Mouse (Mus musculus) layer of hippocampus, adult 2 months (tissue): ENCODE data around the gene Acap1. TPM values are rescaled to one million over a fixed set of nuclear protein-coding genes. Genes with fewer than 3 reads are reported as not detected.

Experiments
- DNase-seq, 2 experiments: peaks; one replicate each; pipeline ENCODE4 v3.0.0; 2022; ENCODE audit warnings: low spot score in 2 of 2
- H3K27ac ChIP-seq: fragments of 200-600 bp; 2 replicates; pipeline ENCODE4 v1.8.1; 2022
- H3K4me3 ChIP-seq: fragments of 200-600 bp; 2 replicates; pipeline ENCODE4 v1.8.1; 2022; ENCODE audit warnings: mild to moderate bottlenecking
- CTCF ChIP-seq: fragments of 200-600 bp; conservative IDR thresholded peaks from 2 replicates; pipeline ENCODE4 v1.8.1; 2022; ENCODE audit warnings: antibody characterized with exemption, mild to moderate bottlenecking, moderate library complexity
- microRNA-seq, 2 experiments: library from miRNA; unstranded; fragments of <30 nt; microRNA quantifications; one replicate each; pipeline ENCODE4 v1.2.0; 2021
- total RNA-seq, 2 experiments: library from RNA; stranded (reverse); gene quantifications; 2 replicates each; pipeline ENCODE4 v1.2.3; 2021

The Acap1 gene
- total RNA-seq, 2 experiments from 2014 or later: not detected

DNA sequence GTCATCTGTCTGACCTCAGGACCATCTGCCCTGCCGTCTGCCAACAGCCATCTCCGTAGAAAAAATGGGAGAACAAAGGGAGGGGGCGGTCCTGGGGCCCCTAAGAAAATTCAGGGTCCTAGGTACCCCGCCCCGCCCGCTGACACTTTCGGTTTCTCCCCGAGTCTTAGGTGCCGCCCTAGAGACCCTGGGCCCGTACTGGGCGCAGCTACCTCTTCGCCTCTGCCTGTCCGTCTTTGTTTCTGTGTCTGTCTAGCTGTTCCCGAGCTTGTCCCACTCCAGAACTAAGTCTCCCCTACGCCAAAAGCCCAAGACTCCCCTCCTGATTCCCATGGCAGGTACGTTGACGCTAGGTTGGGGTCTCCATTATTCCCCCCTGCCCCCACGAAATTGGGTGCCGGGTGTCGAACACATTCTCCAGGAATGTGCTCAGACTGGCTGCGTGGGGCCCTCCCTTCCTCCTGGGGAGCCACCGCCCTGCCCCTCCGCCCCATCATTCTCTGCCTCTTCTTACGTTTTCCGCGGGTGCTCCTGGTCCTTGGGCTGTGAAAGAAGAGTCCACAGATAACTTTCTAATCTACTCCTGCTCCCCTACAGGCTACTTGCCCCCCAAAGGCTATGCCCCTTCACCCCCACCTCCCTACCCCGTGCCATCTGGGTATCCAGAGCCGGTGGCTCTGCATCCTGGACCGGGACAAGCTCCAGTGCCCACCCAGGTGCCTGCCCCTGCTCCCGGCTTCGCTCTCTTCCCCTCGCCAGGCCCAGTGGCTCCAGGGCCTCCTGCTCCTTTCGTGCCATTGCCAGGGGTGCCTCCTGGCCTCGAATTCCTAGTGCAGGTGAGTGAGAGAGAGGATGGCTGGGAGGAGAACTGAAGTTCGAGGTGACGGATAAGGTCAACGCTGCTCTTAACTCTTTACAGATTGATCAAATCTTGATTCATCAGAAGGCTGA lies 48.3 kb downstream of the Acap1 start:
- DNase-seq: no peak
- peak overlapping the region; percentile 92 for H3K27ac ChIP-seq
- no peak for TF ChIP-seq CTCF
- peak overlapping the region; percentile 96 for H3K4me3 ChIP-seq

DNA sequence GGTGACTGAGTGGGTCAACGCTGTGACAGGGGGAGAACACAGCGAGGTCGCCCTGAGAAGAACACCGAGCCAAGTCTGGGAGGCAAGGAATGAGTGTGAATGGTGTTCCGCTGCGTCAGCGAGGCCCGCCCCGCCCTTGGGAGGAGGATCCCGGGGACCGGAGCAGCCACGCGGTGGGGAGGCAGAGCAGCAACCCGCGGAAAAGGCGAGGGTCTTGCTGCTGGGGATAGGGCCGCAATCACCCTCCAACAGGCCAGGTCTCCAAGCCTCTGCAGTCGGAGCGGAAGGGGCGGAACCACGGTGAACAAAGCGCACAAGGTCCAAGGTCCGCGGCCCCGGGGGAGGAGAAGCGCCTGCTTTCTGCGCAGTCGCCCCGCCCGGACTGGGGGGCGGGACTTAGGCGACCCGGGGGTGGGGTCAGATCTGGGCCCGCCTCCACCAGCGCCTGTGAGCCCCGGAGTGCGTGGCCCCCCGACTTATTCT lies 49.1 kb downstream of the Acap1 start, which contains the start of gene Plscr3:
TSS of gene Plscr3 (plus strand) at position 179 of the 483 bp plus-strand sequence.
- no peak; the same call in 1 of the 2 replicates for TF ChIP-seq CTCF
- peak within 1 kb of the TSS; percentile 96 for H3K4me3 ChIP-seq
- peak within 1 kb of the TSS; percentile 92 for H3K27ac ChIP-seq
- DNase-seq: peak; percentile 84 to 87

GRCm38 (mm10) chr11:69838714-69839104 lies 56.6 kb downstream of the Acap1 start:
- Histone ChIP-seq H3K27ac (peak overlapping the region; percentile 95), H3K4me3 (peak overlapping the region; percentile 79)
- DNase-seq: no peak
- TF ChIP-seq CTCF: no peak

GRCm38 (mm10) chr11:69837952-69838713 lies 57.2 kb downstream of the Acap1 start, which contains the start of gene Tmem256:
Gene Tmem256, plus strand, starts transcription at chr11:69838514.
- peak; percentile 94 to 99 for DNase-seq
- H3K27ac ChIP-seq: peak within 1 kb of the TSS; percentile 95
- H3K4me3 ChIP-seq: peak within 1 kb of the TSS; percentile 79
- no peak for TF ChIP-seq CTCF

GRCm38 (mm10) chr11:69837604-69837951 lies 57.8 kb downstream of the Acap1 start, which contains the start of gene Nlgn2:
Gene Nlgn2, minus strand, starts transcription at chr11:69837784.
- Histone ChIP-seq H3K27ac (peak within 1 kb of the TSS; percentile 95), H3K4me3 (peak within 1 kb of the TSS; percentile 79)
- peak; percentile 44 for TF ChIP-seq CTCF
- DNase-seq: no peak

- 0 out of 2 replicates have a peak, but pooled peaks have one; percentile 2 for TF ChIP-seq CTCF
- Histone ChIP-seq H3K4me3 (peak overlapping the region; percentile 79), H3K27ac (peak overlapping the region; percentile 95)
- peak; percentile 25 to 52 for DNase-seq
Observed at GRCm38 (mm10) chr11:69836703-69837576, 58.4 kb downstream of the Acap1 start.

DNA sequence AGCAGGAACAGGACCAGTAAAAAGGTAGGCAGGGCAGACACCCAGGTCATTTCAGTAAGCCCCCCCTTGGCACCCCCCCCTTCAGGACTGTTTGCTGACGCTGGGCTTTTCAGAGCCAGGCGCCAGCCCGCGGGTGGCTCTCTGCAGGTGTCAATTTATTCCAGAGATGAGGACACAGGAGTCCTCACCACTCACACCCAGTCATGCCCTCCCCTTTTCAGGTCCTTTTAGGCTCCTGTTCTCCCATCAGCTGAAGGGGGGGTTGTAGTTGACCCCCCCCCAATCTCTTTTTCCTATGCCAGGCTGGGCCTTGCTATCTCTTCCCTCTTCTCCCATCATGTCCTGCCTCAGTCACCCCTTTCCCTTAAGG lies 59.4 kb downstream of the Acap1 start:
- H3K27ac ChIP-seq: peak overlapping the region; percentile 95; the same call in 1 of the 2 replicates

GRCm38 (mm10) chr11:69835326-69835965 lies 59.9 kb downstream of the Acap1 start:
- DNase-seq: no peak
- H3K4me3 ChIP-seq: peak overlapping the region; percentile 79
- no peak for TF ChIP-seq CTCF
- H3K27ac ChIP-seq: peak overlapping the region; percentile 53

More for the DNA sequence above, 59.4 kb downstream of the Acap1 start:
- peak overlapping the region; percentile 79 for H3K4me3 ChIP-seq
- TF ChIP-seq CTCF: no peak
- no peak for DNase-seq

DNA sequence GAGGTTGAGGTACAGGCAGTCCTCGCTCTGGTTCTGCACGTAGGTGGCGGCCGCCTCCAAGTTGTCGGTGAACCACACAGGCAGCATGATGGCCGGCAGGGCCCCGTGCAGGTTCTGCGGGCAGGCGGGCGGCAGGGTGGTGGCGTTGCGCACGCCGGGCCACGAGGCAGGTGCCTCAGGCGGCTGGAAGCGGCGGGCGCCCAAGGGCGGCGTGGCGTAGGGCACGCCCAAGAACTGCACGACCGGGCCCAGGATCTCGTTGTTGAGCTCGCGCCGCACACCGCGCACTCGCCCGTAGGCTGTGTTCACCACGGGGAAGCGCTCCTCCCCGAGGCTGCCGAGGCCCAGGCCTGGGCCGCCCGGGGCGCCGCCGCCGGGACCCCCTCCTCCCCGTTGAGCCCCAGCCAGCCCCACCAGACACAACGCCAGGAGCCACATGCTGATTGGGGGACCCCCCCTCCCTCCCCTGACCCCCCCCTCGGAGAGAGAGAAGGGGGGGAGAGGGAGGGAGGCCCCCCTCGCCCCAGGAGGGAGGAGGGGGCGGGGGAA lies 61.3 kb downstream of the Acap1 start:
- peak overlapping the region; percentile 53; the same call in 1 of the 2 replicates for H3K27ac ChIP-seq
- DNase-seq: no peak

GRCm38 (mm10) chr11:69833554-69833953 lies 61.8 kb downstream of the Acap1 start:
- peak overlapping the region; percentile 79 for H3K4me3 ChIP-seq
- no peak for DNase-seq
- peak overlapping the region; percentile 53; the same call in 1 of the 2 replicates for H3K27ac ChIP-seq
- no peak for TF ChIP-seq CTCF

More for the DNA sequence above, 61.3 kb downstream of the Acap1 start:
- no peak for TF ChIP-seq CTCF
- peak overlapping the region; percentile 79 for H3K4me3 ChIP-seq

Small RNAs within 50 kb of the gene (microRNA-seq; reads per million reads assigned to microRNA genes)
- 0 reads per million in 2 experiments for gene Mir6924

Other genes starting within 250 kb of the Acap1 start
- gene Sox15, start 240.2 kb downstream of the Acap1 start, total RNA-seq: under 1 TPM in 1 of 2 experiments, not detected in 1; 0.44 TPM
- gene Mpdu1, start 232.9 kb downstream of the Acap1 start, total RNA-seq: 10 to 100 TPM; 54.9 to 59.3 TPM
- gene Cd68, start 229.4 kb downstream of the Acap1 start, total RNA-seq: 10 to 100 TPM in 1 of 2 experiments, 1 to 10 TPM in 1; 9.7 to 15.4 TPM
- 100 to 1,000 TPM; 342 to 344 TPM for gene Eif4a1, start 223.1 kb downstream of the Acap1 start, total RNA-seq
- 100 to 1,000 TPM; 108 to 132 TPM for gene Senp3, start 213.5 kb downstream of the Acap1 start, total RNA-seq
- 1 to 10 TPM; 2.1 to 2.5 TPM for gene Tnfsf13, start 209.8 kb downstream of the Acap1 start, total RNA-seq
- 1 to 10 TPM; 8.9 to 9.6 TPM for gene Tnfsf12, start 199.7 kb downstream of the Acap1 start, total RNA-seq
- 1 to 10 TPM; 1.6 to 2.2 TPM for gene Tnfsfm13, start 199.4 kb downstream of the Acap1 start, total RNA-seq
- gene Polr2a, start 136.9 kb downstream of the Acap1 start, total RNA-seq: 10 to 100 TPM; 64.6 to 65.4 TPM
- not detected for gene Slc35g3, start 133.6 kb downstream of the Acap1 start, total RNA-seq
- 100 to 1,000 TPM; 122 to 133 TPM for gene Zbtb4, start 129.6 kb downstream of the Acap1 start, total RNA-seq
- 1 to 10 TPM; 1.1 to 1.3 TPM for gene Chrnb1, start 99.6 kb downstream of the Acap1 start, total RNA-seq
- 10 to 100 TPM; 25.6 to 28.0 TPM for gene Fgf11, start 93.7 kb downstream of the Acap1 start, total RNA-seq
- not detected for gene Tmem102, start 89.9 kb downstream of the Acap1 start, total RNA-seq
- not detected for gene Gm39566, start 80.2 kb downstream of the Acap1 start, total RNA-seq
- gene Spem2, start 77.1 kb downstream of the Acap1 start, total RNA-seq: not detected
- gene Spem1, start 73.4 kb downstream of the Acap1 start, total RNA-seq: under 1 TPM; 0.34 to 0.49 TPM
- gene Nlgn2, start 57.8 kb downstream of the Acap1 start, total RNA-seq: 100 to 1,000 TPM; 197 to 201 TPM
- gene Tmem256, start 57.0 kb downstream of the Acap1 start, total RNA-seq: 100 to 1,000 TPM; 113 to 114 TPM
- gene Plscr3, start 49.2 kb downstream of the Acap1 start, total RNA-seq: 10 to 100 TPM; 17.1 to 19.8 TPM
- gene Tnk1, start 36.8 kb downstream of the Acap1 start, total RNA-seq: not detected
- not detected for gene Tmem95, start 17.5 kb downstream of the Acap1 start, total RNA-seq
- 1 to 10 TPM; 1.3 to 1.4 TPM for gene Kctd11, start 14.1 kb downstream of the Acap1 start, total RNA-seq
- gene 2810408A11Rik, start 5.4 kb upstream of the Acap1 start, total RNA-seq: 1 to 10 TPM in 1 of 2 experiments, under 1 TPM in 1; 0.64 to 1.0 TPM
- 100 to 1,000 TPM; 122 to 125 TPM for gene Neurl4, start 5.5 kb upstream of the Acap1 start, total RNA-seq
- 10 to 100 TPM; 35.6 to 41.5 TPM for gene Gps2, start 18.3 kb upstream of the Acap1 start, total RNA-seq
- gene Eif5a, start 26.4 kb upstream of the Acap1 start, total RNA-seq: 100 to 1,000 TPM; 413 to 441 TPM
- 10 to 100 TPM; 12.4 to 14.5 TPM for gene Ybx2, start 40.3 kb upstream of the Acap1 start, total RNA-seq
- 1 to 10 TPM; 1.8 to 2.2 TPM for gene Slc2a4, start 52.6 kb upstream of the Acap1 start, total RNA-seq
- gene Cldn7, start 69.2 kb upstream of the Acap1 start, total RNA-seq: not detected
- gene Ctdnep1, start 85.6 kb upstream of the Acap1 start, total RNA-seq: 100 to 1,000 TPM; 106 to 114 TPM
- 10 to 100 TPM; 72.8 to 72.9 TPM for gene Elp5, start 87.0 kb upstream of the Acap1 start, total RNA-seq
- 100 to 1,000 TPM; 216 to 229 TPM for gene Gabarap, start 95.6 kb upstream of the Acap1 start, total RNA-seq
- gene Phf23, start 100.2 kb upstream of the Acap1 start, total RNA-seq: 10 to 100 TPM; 40.5 to 42.6 TPM
- 10 to 100 TPM; 40.6 to 45.3 TPM for gene Dvl2, start 105.1 kb upstream of the Acap1 start, total RNA-seq
- gene Acadvl, start 119.9 kb upstream of the Acap1 start, total RNA-seq: 10 to 100 TPM; 54.9 to 63.7 TPM
- gene Dlg4, start 121.4 kb upstream of the Acap1 start, total RNA-seq: 100 to 1,000 TPM; 880 to 888 TPM
- 1 to 10 TPM in 1 of 2 experiments, under 1 TPM in 1; 0.52 to 1.7 TPM for gene Asgr1, start 158.5 kb upstream of the Acap1 start, total RNA-seq
- gene Asgr2, start 197.1 kb upstream of the Acap1 start, total RNA-seq: not detected
- gene Mgl2, start 234.8 kb upstream of the Acap1 start, total RNA-seq: under 1 TPM in 1 of 2 experiments, not detected in 1; 0.46 TPM